Mouse (Mus musculus): ENCODE data around the gene Cacng1. TPM values are rescaled to one million over a fixed set of nuclear protein-coding genes. Genes with fewer than 3 reads are reported as not detected.

Gene Cacng1
- polyA plus RNA-seq, 1 experiment from 2014 or later: 1.6 TPM

GRCm38 (mm10) chr11:107748243-107749035 is 32.1 kb upstream of the Cacng1 start:
- no peak overlapping the region for H3K4me2 ChIP-seq (replicated peaks; ENCODE audit: low read depth, low read length)
- no peaks in the 10 kb centered on the region for H3K4me1 ChIP-seq (ENCODE audit: insufficient read depth, low read depth, low read length)
- no peaks in the 10 kb centered on the region for H3K27me3 ChIP-seq (replicated peaks; ENCODE audit: insufficient read depth, low read length)
- no peak overlapping the region for H3K4me3 ChIP-seq (ENCODE audit: low read depth, low read length)
- DNase-seq (ENCODE audit: low spot score) (no peak), ATAC-seq (no peak)
- WGBS: 69% methylated on average over 5 of the region's 5 CpGs
- no peak overlapping the region for H3K27ac ChIP-seq (ENCODE audit: low read length)
- H3K9ac ChIP-seq (replicated peaks; ENCODE audit: low read depth): no peak overlapping the region
- H3K9me3 ChIP-seq (ENCODE audit: low read length): no peaks in the 10 kb centered on the region
- TF ChIP-seq EP300 (IDR thresholded peaks at IDR 0.05) (no peak), CTCF (IDR thresholded peaks at IDR 0.05) (no peak)
- no peaks in the 10 kb centered on the region for H3K36me3 ChIP-seq (ENCODE audit: insufficient read depth, low read length)

- H3K4me3 ChIP-seq (ENCODE audit: low read depth, low read length): no peak overlapping the region
- no peaks in the 10 kb centered on the region for H3K9me3 ChIP-seq (ENCODE audit: low read length)
- H3K9ac ChIP-seq (replicated peaks; ENCODE audit: low read depth): no peak overlapping the region
- WGBS: 45% methylated on average over 3 of the region's 3 CpGs
- no peaks in the 10 kb centered on the region for H3K4me1 ChIP-seq (ENCODE audit: insufficient read depth, low read depth, low read length)
- H3K36me3 ChIP-seq (ENCODE audit: insufficient read depth, low read length): no peaks in the 10 kb centered on the region
- H3K27me3 ChIP-seq (replicated peaks; ENCODE audit: insufficient read depth, low read length): no peaks in the 10 kb centered on the region
- ATAC-seq (no peak), DNase-seq (ENCODE audit: low spot score) (no peak)
- H3K4me2 ChIP-seq (replicated peaks; ENCODE audit: low read depth, low read length): no peak overlapping the region
- TF ChIP-seq CTCF (IDR thresholded peaks at IDR 0.05) (no peak), EP300 (IDR thresholded peaks at IDR 0.05) (no peak)
- no peak overlapping the region for H3K27ac ChIP-seq (ENCODE audit: low read length)
Observed at GRCm38 (mm10) chr11:107743100-107743499, 26.8 kb upstream of the Cacng1 start.

DNA sequence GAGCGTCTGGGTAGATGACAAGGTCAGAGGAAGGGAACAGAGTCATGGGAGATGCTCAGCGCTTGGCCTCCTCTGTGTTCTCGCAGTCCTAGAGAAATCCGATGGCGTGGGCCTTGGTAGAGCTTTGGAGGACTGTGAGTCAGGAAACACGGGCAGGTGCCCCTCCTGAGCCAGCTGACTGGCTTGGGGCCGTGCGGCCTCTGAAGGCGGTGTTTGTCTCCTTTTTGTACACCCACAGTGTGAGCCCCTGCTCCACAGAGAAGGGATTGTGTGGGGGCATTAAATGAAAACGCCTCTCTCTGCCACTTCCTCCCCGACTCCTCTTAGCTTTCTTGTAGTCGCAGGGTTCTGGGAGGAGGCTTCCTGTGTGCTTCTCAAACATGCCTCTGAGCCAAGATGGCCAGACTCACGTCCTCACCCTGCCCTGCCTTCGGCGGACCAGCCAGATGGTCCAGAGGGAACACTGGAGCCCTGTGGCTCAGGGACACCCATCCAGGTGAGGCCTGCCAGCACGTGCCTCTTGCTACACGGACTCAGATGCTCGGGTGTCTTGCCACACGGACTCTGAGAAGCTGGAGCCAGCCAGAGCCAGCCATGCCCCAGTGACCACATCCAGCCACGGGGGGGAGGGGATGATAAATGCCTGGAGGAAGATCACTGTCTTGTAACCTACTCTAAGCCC is 22.2 kb upstream of the Cacng1 start:
- ATAC-seq (no peak), DNase-seq (ENCODE audit: low spot score) (no peak)
- Histone ChIP-seq H3K36me3 (ENCODE audit: insufficient read depth, low read length) (no peaks in the 10 kb centered on the region), H3K9ac (replicated peaks; ENCODE audit: low read depth) (no peak overlapping the region), H3K4me3 (ENCODE audit: low read depth, low read length) (no peak overlapping the region), H3K27me3 (replicated peaks; ENCODE audit: insufficient read depth, low read length) (no peaks in the 10 kb centered on the region), H3K4me1 (ENCODE audit: insufficient read depth, low read depth, low read length) (no peaks in the 10 kb centered on the region), H3K4me2 (replicated peaks; ENCODE audit: low read depth, low read length) (no peak overlapping the region), H3K27ac (ENCODE audit: low read length) (no peak overlapping the region), H3K9me3 (ENCODE audit: low read length) (no peaks in the 10 kb centered on the region)
- TF ChIP-seq EP300 (IDR thresholded peaks at IDR 0.05) (no peak), CTCF (IDR thresholded peaks at IDR 0.05) (no peak)
- 72% methylated on average over 20 of the region's 20 CpGs for WGBS

DNA sequence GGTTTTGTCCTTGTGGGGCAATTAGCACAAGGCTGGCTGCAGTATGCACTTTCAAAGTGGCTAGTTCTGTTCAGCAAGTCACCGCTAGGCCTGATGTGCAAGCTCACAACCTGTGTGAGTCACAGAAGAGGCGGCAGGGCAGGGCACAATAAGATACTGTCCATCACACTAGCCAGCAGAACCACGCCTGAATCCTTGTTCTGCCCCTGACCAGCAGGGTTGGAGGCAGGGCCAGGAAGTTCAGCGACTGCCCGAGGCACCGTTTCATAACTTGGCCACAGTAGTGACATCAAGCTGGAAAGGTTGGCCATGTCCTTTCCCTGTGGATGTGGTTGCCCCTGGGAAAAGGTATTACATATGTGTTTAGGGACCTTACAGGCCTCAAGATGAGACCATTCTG is 21.6 kb upstream of the Cacng1 start:
- H3K9me3 ChIP-seq (ENCODE audit: low read length): no peaks in the 10 kb centered on the region
- H3K36me3 ChIP-seq (ENCODE audit: insufficient read depth, low read length): no peaks in the 10 kb centered on the region
- H3K4me3 ChIP-seq (ENCODE audit: low read depth, low read length): no peak overlapping the region
- H3K9ac ChIP-seq (replicated peaks; ENCODE audit: low read depth): no peak overlapping the region
- no peak for DNase-seq (ENCODE audit: low spot score)
- H3K4me2 ChIP-seq (replicated peaks; ENCODE audit: low read depth, low read length): no peak overlapping the region
- H3K4me1 ChIP-seq (ENCODE audit: insufficient read depth, low read depth, low read length): no peaks in the 10 kb centered on the region
- ATAC-seq: no peak
- no peak overlapping the region for H3K27ac ChIP-seq (ENCODE audit: low read length)
- H3K27me3 ChIP-seq (replicated peaks; ENCODE audit: insufficient read depth, low read length): no peaks in the 10 kb centered on the region
- 81% methylated on average over 6 of the region's 6 CpGs for whole genome bisulfite sequencing
- no peak for TF ChIP-seq CTCF (IDR thresholded peaks at IDR 0.05)
- no peak for TF ChIP-seq EP300 (IDR thresholded peaks at IDR 0.05)

GRCm38 (mm10) chr11:107734133-107734532 is 17.8 kb upstream of the Cacng1 start:
- no peak overlapping the region for H3K9ac ChIP-seq (replicated peaks; ENCODE audit: low read depth)
- ATAC-seq (peak; percentile 43), DNase-seq (ENCODE audit: low spot score) (peak; percentile 19)
- no peaks in the 10 kb centered on the region for H3K9me3 ChIP-seq (ENCODE audit: low read length)
- H3K4me3 ChIP-seq (ENCODE audit: low read depth, low read length): no peak overlapping the region
- H3K4me1 ChIP-seq (ENCODE audit: insufficient read depth, low read depth, low read length): no peaks in the 10 kb centered on the region
- 51% methylated on average over 7 of the region's 7 CpGs for WGBS
- TF ChIP-seq EP300 (IDR thresholded peaks at IDR 0.05): no peak
- peak; percentile 52 for TF ChIP-seq CTCF (IDR thresholded peaks at IDR 0.05)
- H3K36me3 ChIP-seq (ENCODE audit: insufficient read depth, low read length): no peaks in the 10 kb centered on the region
- no peak overlapping the region for H3K4me2 ChIP-seq (replicated peaks; ENCODE audit: low read depth, low read length)
- no peak overlapping the region for H3K27ac ChIP-seq (ENCODE audit: low read length)
- no peaks in the 10 kb centered on the region for H3K27me3 ChIP-seq (replicated peaks; ENCODE audit: insufficient read depth, low read length)

DNA sequence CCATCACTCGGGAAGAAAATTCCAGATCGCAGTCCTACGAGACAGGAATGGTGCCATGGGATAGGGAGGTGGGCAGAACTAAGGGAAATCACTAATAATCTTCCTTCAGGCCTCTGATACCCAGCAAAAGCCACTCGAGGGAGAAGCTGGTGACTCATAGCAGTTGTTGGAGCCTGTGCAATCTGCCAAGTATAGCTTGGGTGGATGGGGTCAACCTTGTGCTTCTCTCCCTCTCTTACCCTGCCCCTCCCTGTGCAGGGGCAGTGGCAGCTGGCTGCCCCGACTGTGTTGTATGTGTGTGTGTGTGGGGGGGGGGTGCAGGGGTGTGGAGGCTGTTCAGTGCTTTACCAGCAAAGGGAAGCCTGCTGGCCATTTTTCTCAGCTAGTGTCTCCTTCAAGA is 15.2 kb upstream of the Cacng1 start:
- H3K27ac ChIP-seq (ENCODE audit: low read length): no peak overlapping the region
- H3K36me3 ChIP-seq (ENCODE audit: insufficient read depth, low read length): no peaks in the 10 kb centered on the region
- no peaks in the 10 kb centered on the region for H3K27me3 ChIP-seq (replicated peaks; ENCODE audit: insufficient read depth, low read length)
- no peak overlapping the region for H3K4me3 ChIP-seq (ENCODE audit: low read depth, low read length)
- no peak overlapping the region for H3K4me2 ChIP-seq (replicated peaks; ENCODE audit: low read depth, low read length)
- H3K9me3 ChIP-seq (ENCODE audit: low read length): no peaks in the 10 kb centered on the region
- H3K9ac ChIP-seq (replicated peaks; ENCODE audit: low read depth): no peak overlapping the region
- ATAC-seq (peak; percentile 27; the same call in 1 of the 2 replicates), DNase-seq (ENCODE audit: low spot score) (peak; percentile 74)
- 55% methylated on average over 5 of the region's 5 CpGs for WGBS
- H3K4me1 ChIP-seq (ENCODE audit: insufficient read depth, low read depth, low read length): no peaks in the 10 kb centered on the region; the same call in 1 of the 2 replicates
- no peak for TF ChIP-seq CTCF (IDR thresholded peaks at IDR 0.05)
- no peak for TF ChIP-seq EP300 (IDR thresholded peaks at IDR 0.05)

All from lung, postnatal 0 days (tissue).